Mouse (Mus musculus) neural tube, embryonic 15.5 days (tissue): ENCODE data around the gene Rhoq. TPM values are rescaled to one million over a fixed set of nuclear protein-coding genes. Genes with fewer than 3 reads are reported as not detected.

Source experiments
- polyA plus RNA-seq: library from polyadenylated mRNA; unstranded; fragments of >200 nt; fragmentation: Nextera tagmentation; extraction: Ambion mirVana; gene quantifications from 2 replicates; pipeline ENCODE4 v1.2.1, GENCODE M21; 2015

Gene Rhoq
- polyA plus RNA-seq, 1 experiment from 2014 or later = 7.8 TPM

Other genes with a start within 250 kb of the Rhoq start
- gene Epas1, start 209.4 kb upstream of the Rhoq start, polyA plus RNA-seq = 4.5 and 6.1 TPM in 2 replicates
- gene Tmem247, start 45.7 kb upstream of the Rhoq start, polyA plus RNA-seq = not detected in 2 replicates
- not detected in 2 replicates for gene Atp6v1e2, start 15.2 kb upstream of the Rhoq start, polyA plus RNA-seq
- 33.4 and 35.2 TPM in 2 replicates for gene Pigf, start 62.3 kb downstream of the Rhoq start, polyA plus RNA-seq
- gene Cript, start 62.5 kb downstream of the Rhoq start, polyA plus RNA-seq = 188 and 202 TPM in 2 replicates
- 15.6 and 17.7 TPM in 2 replicates for gene Socs5, start 144.6 kb downstream of the Rhoq start, polyA plus RNA-seq